Mouse (Mus musculus) limb, embryonic 12.5 days (tissue): ENCODE measurements at regions not wholly inside any gene's neighbourhood (a gene's known extent, or its start where the extent isn't known, plus 50 kb on each side); places are given as distances from the start of the nearest gene placed in this dataset.
"Not testable (repeated sequence)": the region's sequence is repeated elsewhere in the genome, so short reads cannot be mapped to it uniquely, and the experiment has no call there.

Experiments used
- ATAC-seq: fragments of 200-750 bp; cut with Nextera tagmentation; 2 replicates; pipeline ENCODE4 v1.8.0; 2017; ENCODE audit warnings: low read depth, moderate TSS enrichment; ENCODE audit not compliant: insufficient number of reproducible peaks, insufficient read depth, low FRiP score, low TSS enrichment
- H3K27ac ChIP-seq: fragments of 300-500 bp; sonication (generic); 2 replicates; pipeline ENCODE4 v1.5.1; 2016; ENCODE audit warnings: mild to moderate bottlenecking, moderate library complexity
- H3K27me3 ChIP-seq: fragments of 300-500 bp; sonication (generic); 2 replicates; pipeline ENCODE4 v1.6.1; 2016; ENCODE audit warnings: mild to moderate bottlenecking, moderate library complexity
- H3K36me3 ChIP-seq: fragments of 300-500 bp; sonication (generic); 2 replicates; pipeline ENCODE4 v1.6.1; 2016; ENCODE audit warnings: mild to moderate bottlenecking, moderate library complexity
- H3K4me1 ChIP-seq: fragments of 300-500 bp; sonication (generic); replicated peaks from 2 replicates; pipeline ENCODE4 v1.6.1; 2016
- H3K4me2 ChIP-seq: fragments of 300-500 bp; sonication (generic); 2 replicates; pipeline ENCODE4 v1.6.1; 2016; ENCODE audit warnings: mild to moderate bottlenecking, moderate library complexity
- H3K4me3 ChIP-seq: fragments of 300-500 bp; sonication (generic); replicated peaks from 2 replicates; pipeline ENCODE4 v1.5.1; 2016; ENCODE audit warnings: mild to moderate bottlenecking
- H3K9ac ChIP-seq: fragments of 300-500 bp; sonication (generic); replicated peaks from 2 replicates; pipeline ENCODE4 v1.6.1; 2016; ENCODE audit warnings: mild to moderate bottlenecking, moderate library complexity
- H3K9me3 ChIP-seq: fragments of 300-500 bp; sonication (generic); 2 replicates; pipeline ENCODE4 v1.6.1; 2016; ENCODE audit warnings: mild to moderate bottlenecking, moderate library complexity
- WGBS: fragments of 180-500 bp; shearing (Covaris S2); methylation state at CpG from one replicate; pipeline ENCODE4 v1.1.7; 2016; 5-methylcytosine and 5-hydroxymethylcytosine counted together

DNA sequence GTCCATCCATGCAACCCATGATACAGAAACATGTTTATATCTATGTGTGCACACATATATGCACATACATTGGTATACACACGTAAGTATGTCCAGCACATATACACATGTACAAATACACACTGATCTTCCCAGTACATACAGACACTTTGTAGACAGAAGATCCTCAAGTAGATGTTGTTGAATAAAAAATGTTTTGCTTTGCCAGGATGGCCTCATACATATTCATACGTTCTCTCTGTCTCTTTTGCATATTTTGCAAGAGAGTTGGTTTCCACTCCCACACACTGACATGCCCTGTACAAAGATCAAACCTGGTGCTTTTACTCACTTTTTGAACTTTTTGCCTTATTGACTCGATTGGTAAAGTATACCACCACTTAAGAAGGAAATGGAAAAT is 148.5 kb downstream of the Lyplal1 start:
- Histone ChIP-seq H3K27me3 (no peaks in the 10 kb centered on the region), H3K4me3 (no peak overlapping the region), H3K36me3 (no peaks in the 10 kb centered on the region), H3K27ac (no peak overlapping the region), H3K9me3 (no peaks in the 10 kb centered on the region), H3K4me1 (peaks cover 10% of the 10 kb centered on the region), H3K9ac (no peak overlapping the region), H3K4me2 (no peak overlapping the region)
- no peak for ATAC-seq
- 82% methylated on average over 3 of the region's 3 CpGs for WGBS

DNA sequence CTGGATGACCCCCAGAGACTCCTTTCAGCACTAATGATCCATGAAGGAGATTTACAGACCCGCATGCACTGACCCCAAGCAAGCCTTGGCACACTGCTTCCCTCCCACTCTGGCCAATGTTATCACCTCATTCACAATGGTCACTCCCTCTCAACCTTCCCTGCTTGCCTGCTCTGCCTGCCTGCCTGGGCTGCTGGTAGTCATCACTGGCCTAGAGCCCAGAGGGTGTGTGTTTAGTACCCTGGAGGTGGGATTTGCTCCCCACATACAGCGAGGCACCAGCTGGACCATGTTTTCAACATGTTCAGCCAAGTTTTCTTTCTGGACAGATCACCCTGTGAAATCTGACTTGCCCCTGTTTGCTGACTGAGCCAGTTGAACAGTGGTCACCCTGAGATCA is 147.9 kb downstream of the Lyplal1 start:
- ATAC-seq: no peak
- H3K4me3 ChIP-seq: no peak overlapping the region
- WGBS: 32% methylated on average over 2 of the region's 2 CpGs
- H3K9ac ChIP-seq: no peak overlapping the region
- no peak overlapping the region for H3K27ac ChIP-seq
- H3K36me3 ChIP-seq: no peaks in the 10 kb centered on the region
- H3K9me3 ChIP-seq: no peaks in the 10 kb centered on the region
- peaks cover 10% of the 10 kb centered on the region for H3K4me1 ChIP-seq
- H3K27me3 ChIP-seq: no peaks in the 10 kb centered on the region
- no peak overlapping the region for H3K4me2 ChIP-seq

GRCm38 (mm10) chr1:185977075-185977474 is 140.0 kb downstream of the Lyplal1 start:
- no peak for ATAC-seq
- Histone ChIP-seq H3K9me3 (no peaks in the 10 kb centered on the region), H3K9ac (no peak overlapping the region), H3K27me3 (no peaks in the 10 kb centered on the region), H3K36me3 (no peaks in the 10 kb centered on the region), H3K4me1 (peaks cover 5% of the 10 kb centered on the region), H3K27ac (no peak overlapping the region), H3K4me3 (no peak overlapping the region), H3K4me2 (no peak overlapping the region)
- 88% methylated on average over 2 of the region's 2 CpGs for WGBS

GRCm38 (mm10) chr1:185989432-185989831 is 127.7 kb downstream of the Lyplal1 start:
- H3K4me3 ChIP-seq: no peak overlapping the region
- H3K9ac ChIP-seq: no peak overlapping the region
- no peaks in the 10 kb centered on the region; the same call in 1 of the 2 replicates for H3K9me3 ChIP-seq
- no peaks in the 10 kb centered on the region for H3K36me3 ChIP-seq
- peak overlapping the region; percentile 53; the same call in 1 of the 2 replicates for H3K27ac ChIP-seq
- H3K27me3 ChIP-seq: no peaks in the 10 kb centered on the region
- peaks cover 7% of the 10 kb centered on the region for H3K4me1 ChIP-seq
- H3K4me2 ChIP-seq: no peak overlapping the region
- ATAC-seq: no peak
- 75% methylated on average over 8 of the region's 8 CpGs for WGBS

GRCm38 (mm10) chr1:186000066-186000465 is 117.0 kb downstream of the Lyplal1 start:
- ATAC-seq, H3K9me3 ChIP-seq, H3K4me3 ChIP-seq, H3K4me1 ChIP-seq, H3K27me3 ChIP-seq, H3K36me3 ChIP-seq, H3K27ac ChIP-seq, H3K9ac ChIP-seq, H3K4me2 ChIP-seq: not testable (repeated sequence)
- WGBS: 91% methylated on average over 1 of the region's 1 CpGs

- 87% methylated on average over 1 of the region's 1 CpGs for WGBS
- Histone ChIP-seq H3K4me1 (no peaks in the 10 kb centered on the region), H3K27ac (no peak overlapping the region), H3K9ac (no peak overlapping the region), H3K4me3 (no peak overlapping the region), H3K9me3 (no peaks in the 10 kb centered on the region), H3K4me2 (no peak overlapping the region), H3K27me3 (no peaks in the 10 kb centered on the region), H3K36me3 (no peaks in the 10 kb centered on the region)
- no peak for ATAC-seq
These were observed 103.7 kb downstream of the Lyplal1 start for GRCm38 (mm10) chr1:186013413-186013812.

DNA sequence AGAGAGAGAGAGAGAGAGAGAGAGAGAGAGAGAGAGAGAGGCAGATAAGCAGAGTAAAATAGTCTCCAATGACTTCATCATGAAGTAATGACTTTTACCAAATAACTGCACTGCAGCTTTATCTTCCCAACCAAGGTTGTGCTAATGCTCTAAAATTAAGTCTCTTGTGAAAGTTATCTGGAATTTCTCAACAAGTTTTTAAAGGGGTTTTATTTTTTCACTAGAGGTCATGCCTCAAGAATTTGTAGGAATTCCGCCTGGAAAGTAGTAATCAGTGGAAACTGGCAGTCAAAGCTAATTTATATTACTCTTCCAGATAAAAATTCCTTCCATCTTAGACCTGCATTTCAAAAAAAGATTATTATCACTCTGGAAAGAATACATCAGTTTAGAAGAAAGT is 102.9 kb downstream of the Lyplal1 start:
- H3K4me3 ChIP-seq: no peak overlapping the region
- H3K4me1 ChIP-seq: no peaks in the 10 kb centered on the region
- ATAC-seq: no peak
- H3K4me2 ChIP-seq: no peak overlapping the region
- H3K9ac ChIP-seq: no peak overlapping the region
- 66% methylated on average over 1 of the region's 1 CpGs for WGBS
- H3K36me3 ChIP-seq: no peaks in the 10 kb centered on the region
- H3K27ac ChIP-seq: no peak overlapping the region
- no peaks in the 10 kb centered on the region for H3K9me3 ChIP-seq
- H3K27me3 ChIP-seq: no peaks in the 10 kb centered on the region

DNA sequence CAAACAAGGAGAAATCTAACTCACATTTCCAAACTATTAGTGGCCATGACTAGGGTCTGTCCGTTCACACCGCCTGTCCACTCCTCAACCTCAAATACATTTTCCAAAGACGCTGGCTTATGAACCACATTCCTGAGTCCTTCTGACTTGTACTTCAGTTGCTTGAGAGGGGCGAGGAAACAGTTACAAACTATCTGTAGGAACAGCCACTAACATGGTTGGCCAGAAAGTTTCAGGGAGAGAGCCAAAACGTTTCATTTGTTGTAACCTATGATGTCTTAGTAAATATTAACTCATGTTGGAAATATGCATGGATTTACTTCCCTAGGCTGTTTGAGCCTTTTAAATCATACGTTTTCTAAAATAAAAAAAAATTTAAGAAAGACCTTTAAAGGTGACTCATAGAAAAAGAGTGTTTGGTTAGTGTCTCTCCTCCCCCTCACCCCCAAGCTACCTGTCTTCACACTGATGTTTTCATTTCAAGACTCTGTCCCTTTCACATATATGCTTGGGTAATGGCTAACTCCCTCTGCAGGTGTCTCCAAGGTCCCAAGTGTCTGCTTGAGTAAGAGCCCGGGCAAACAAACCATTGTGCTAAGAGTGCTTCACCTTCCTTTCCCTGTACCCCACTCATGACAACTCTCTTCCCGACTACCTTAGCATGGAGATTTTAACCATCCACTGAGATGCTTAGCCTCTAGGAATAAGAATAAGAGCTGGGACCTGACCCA is 101.1 kb downstream of the Lyplal1 start:
- Histone ChIP-seq H3K4me2 (no peak overlapping the region), H3K4me3 (no peak overlapping the region), H3K9ac (no peak overlapping the region), H3K36me3 (no peaks in the 10 kb centered on the region), H3K27ac (no peak overlapping the region), H3K9me3 (no peaks in the 10 kb centered on the region), H3K27me3 (no peaks in the 10 kb centered on the region), H3K4me1 (no peaks in the 10 kb centered on the region)
- ATAC-seq: no peak
- WGBS: 79% methylated on average over 8 of the region's 8 CpGs

DNA sequence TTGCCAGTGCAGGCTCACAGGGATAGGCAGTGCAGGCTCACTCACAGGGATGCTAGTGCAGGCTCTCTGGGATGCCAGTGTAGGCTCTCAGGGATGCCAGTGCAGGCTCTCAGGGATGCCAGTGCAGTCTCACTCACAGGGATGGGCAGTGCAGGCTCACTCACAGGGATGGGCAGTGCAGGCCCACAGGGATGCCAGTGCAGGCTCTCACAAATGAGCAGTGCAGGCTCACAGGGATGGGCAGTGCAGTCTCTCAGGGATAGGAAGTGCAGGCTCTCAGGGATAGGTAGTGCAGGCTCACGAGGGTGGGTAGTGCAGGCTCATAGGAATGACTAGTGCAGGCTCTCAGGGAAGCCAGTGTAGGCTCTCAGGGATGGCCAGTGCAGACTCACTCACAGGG is 99.6 kb downstream of the Lyplal1 start:
- Histone ChIP-seq H3K9me3 (no peaks in the 10 kb centered on the region), H3K27me3 (no peaks in the 10 kb centered on the region), H3K27ac (no peak overlapping the region), H3K36me3 (no peaks in the 10 kb centered on the region), H3K4me3 (no peak overlapping the region), H3K4me2 (no peak overlapping the region), H3K9ac (no peak overlapping the region), H3K4me1 (no peaks in the 10 kb centered on the region)
- ATAC-seq: no peak; the same call in 1 of the 2 replicates
- 81% methylated on average over 1 of the region's 1 CpGs for WGBS

DNA sequence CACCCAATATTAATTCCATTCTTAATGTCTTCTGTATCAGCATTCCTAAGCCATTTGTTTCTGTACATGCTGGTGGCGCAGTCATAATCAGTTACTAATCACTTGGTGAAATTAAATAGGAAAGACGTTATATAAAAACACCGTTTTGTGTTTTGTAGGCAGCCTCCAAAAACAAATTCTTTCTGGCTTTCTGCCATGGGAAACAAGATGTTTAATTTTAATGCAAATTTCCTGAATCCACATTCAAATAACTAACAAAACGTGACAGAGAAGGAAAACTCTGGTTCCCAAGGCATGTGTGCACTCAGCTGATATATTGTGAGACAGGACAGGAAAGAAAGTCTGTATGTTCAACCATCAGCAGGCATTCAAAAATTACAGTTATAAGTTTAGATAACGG is 97.6 kb downstream of the Lyplal1 start:
- 90% methylated on average over 5 of the region's 5 CpGs for WGBS

GRCm38 (mm10) chr1:186031951-186032350 is 85.2 kb downstream of the Lyplal1 start:
- Histone ChIP-seq H3K27ac (no peak overlapping the region), H3K9ac (no peak overlapping the region), H3K36me3 (no peaks in the 10 kb centered on the region), H3K27me3 (no peaks in the 10 kb centered on the region), H3K4me2 (no peak overlapping the region), H3K9me3 (no peaks in the 10 kb centered on the region), H3K4me1 (peaks cover 16% of the 10 kb centered on the region), H3K4me3 (no peak overlapping the region)
- no peak for ATAC-seq
- 67% methylated on average over 10 of the region's 10 CpGs for WGBS

More for the DNA sequence above, 97.6 kb downstream of the Lyplal1 start:
- Histone ChIP-seq H3K4me2 (no peak overlapping the region), H3K36me3 (no peaks in the 10 kb centered on the region), H3K27ac (no peak overlapping the region), H3K9me3 (peaks cover 9% of the 10 kb centered on the region), H3K4me3 (no peak overlapping the region), H3K4me1 (no peaks in the 10 kb centered on the region), H3K27me3 (no peaks in the 10 kb centered on the region), H3K9ac (no peak overlapping the region)
- ATAC-seq: no peak

DNA sequence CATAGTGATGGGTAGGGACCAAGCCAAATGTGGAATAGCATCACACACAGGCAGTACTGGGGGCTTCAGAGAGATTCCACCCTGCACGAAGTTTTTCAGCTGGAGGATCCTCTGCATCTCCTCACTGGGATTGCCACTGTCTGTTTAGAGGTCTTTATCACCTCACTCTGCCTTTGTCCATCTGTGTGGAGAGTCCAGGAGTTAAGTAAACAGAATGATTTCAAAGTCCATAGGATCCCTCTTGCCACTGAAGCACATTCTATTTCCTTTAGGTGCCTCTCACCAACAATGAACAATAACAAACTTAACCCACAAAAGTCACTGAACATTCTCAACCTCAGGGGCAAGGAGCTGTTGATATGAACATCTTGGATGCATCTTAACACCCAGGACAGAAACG is 82.7 kb downstream of the Lyplal1 start:
- no peak overlapping the region for H3K4me2 ChIP-seq
- 64% methylated on average over 2 of the region's 2 CpGs for WGBS
- no peaks in the 10 kb centered on the region for H3K36me3 ChIP-seq
- H3K4me1 ChIP-seq: peaks cover 16% of the 10 kb centered on the region
- no peak overlapping the region for H3K9ac ChIP-seq
- H3K4me3 ChIP-seq: no peak overlapping the region
- no peaks in the 10 kb centered on the region for H3K27me3 ChIP-seq
- no peaks in the 10 kb centered on the region for H3K9me3 ChIP-seq
- ATAC-seq: no peak
- no peak overlapping the region for H3K27ac ChIP-seq
